Mouse (Mus musculus): ENCODE results near the gene Nfyc. TPM values are rescaled to one million over a fixed set of nuclear protein-coding genes. Genes with fewer than 3 reads are reported as not detected.

Nfyc gene
- total RNA-seq (2021) = 10 to 100 TPM; 68.2 to 73.5 TPM
- long read RNA-seq, experiment 1, transcript Nfyc-201 (10 exons, 1,932 nt) = major isoform, 28 of 58 reads
- long read RNA-seq, experiment 1, partial matches to known transcripts = 4 of 58 reads
- long read RNA-seq, experiment 1, other reads (novel, unspliced or antisense) = 24 of 58 reads
- long read RNA-seq, experiment 2, transcript Nfyc-201 (10 exons, 1,932 nt) = major isoform, 36 of 58 reads
- long read RNA-seq, experiment 2, partial matches to known transcripts = 11 of 58 reads
- long read RNA-seq, experiment 2, other reads (novel, unspliced or antisense) = 8 of 58 reads

DNA sequence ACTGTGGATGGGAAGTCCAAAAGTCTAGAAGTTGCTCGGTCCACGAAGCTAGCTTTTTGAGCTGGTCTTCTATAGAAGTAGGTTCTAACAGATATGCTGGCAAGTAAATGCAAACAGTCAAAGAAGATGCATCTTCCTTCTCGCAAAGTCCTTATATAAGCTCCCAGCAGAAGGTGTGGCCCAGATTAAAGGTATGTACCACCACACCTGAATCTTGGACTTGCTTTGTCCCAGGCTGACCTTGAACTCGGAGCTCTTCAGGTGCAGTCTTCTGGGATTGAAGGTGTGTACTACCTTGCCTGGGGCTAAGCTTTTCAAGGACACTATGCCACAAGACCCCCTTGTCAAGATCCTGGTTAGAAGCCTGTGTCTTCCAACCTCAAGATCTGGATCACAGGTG lies at the start of gene Nfyc:
Gene Nfyc, minus strand, starts transcription at position 101 of the 400 bp plus-strand sequence.
- no peak for DNase-seq (ENCODE audit: low spot score in 2 of 2)

DNA sequence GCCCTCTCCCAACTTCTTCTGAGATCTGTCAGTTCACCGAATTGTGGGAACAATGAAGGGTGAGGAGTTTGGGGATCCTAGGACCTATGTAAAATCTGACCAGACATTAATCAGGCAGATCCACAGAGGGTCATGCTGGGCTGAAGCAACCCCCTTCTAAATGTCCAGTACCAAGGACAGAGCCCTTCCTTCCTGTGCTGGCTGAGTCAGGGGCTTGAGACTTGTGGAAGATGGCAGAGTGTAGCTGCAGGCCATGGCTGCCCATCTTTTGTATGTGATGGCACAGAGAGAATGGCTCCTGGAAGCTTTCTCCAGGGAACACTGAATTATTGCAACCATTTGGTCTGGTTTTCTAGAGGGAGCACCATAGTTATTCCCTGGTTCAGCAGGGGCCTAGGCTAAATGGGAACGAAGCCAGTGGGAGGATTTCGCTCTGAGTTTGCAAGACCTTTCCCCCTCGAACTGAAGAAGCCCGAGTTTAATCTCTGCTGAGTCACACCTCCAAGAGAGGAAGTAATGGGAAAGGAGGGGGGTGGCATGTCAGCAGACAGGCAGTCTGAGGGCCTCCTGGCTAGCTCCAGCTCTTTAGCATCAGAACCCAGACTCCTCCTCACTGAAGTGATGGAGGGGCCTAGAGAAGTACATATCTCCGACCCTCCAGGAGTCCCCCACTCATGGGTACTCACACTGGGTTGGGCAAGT lies 49.5 kb upstream of the Nfyc start:
- DNase-seq (ENCODE audit: low spot score in 2 of 2) = no peak

DNA sequence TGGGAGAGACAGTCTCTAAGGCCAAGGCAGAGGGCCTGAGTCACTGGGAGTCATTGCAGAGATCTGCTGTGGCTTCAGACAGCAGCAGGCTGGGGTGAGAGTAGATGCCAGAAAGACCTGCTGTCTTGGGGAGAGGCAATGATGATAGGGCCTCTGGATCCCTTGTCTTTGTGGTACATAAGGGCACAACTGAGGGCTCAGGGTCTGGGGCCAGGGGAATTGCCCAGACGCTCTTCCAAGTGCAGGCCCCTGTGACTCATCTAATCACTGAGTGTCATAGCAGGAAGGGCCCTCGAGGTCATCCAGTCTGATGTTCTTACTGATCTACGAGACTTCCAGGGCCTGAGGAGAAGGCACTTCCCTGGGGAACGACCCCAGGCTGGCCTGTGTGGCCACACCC lies 48.0 kb upstream of the Nfyc start:
- no peak for DNase-seq (ENCODE audit: low spot score in 2 of 2)

- DNase-seq (ENCODE audit: low spot score in 2 of 2) = no peak
Observed at GRCm38 (mm10) chr4:120878728-120879127, 47.4 kb upstream of the Nfyc start.

GRCm38 (mm10) chr4:120875961-120876360 lies 44.6 kb upstream of the Nfyc start:
- DNase-seq (ENCODE audit: low spot score in 2 of 2) = no peak

- no peak for DNase-seq (ENCODE audit: low spot score in 2 of 2)
Observed at GRCm38 (mm10) chr4:120870262-120870748, 38.9 kb upstream of the Nfyc start.

DNA sequence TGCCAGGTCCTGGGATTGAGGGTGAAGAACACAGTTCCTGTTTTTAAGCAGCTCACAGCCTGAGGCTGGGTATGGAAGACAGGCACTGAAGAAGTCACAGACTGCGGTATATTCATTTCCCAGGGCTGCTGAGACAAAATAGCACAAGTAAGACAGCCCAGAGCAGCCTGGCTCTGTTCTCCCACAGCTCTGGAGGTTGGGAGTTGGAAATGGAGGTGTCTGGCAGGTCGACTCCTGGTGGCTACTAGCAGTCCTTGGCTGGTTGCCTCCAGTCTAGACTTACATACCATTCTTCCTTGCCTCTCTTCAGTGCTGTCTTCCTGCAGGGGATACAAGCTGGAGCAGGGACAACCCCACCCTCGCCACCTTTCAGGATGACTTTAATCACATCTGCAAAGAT lies 37.6 kb upstream of the Nfyc start:
- no peak for DNase-seq (ENCODE audit: low spot score in 2 of 2)

DNA sequence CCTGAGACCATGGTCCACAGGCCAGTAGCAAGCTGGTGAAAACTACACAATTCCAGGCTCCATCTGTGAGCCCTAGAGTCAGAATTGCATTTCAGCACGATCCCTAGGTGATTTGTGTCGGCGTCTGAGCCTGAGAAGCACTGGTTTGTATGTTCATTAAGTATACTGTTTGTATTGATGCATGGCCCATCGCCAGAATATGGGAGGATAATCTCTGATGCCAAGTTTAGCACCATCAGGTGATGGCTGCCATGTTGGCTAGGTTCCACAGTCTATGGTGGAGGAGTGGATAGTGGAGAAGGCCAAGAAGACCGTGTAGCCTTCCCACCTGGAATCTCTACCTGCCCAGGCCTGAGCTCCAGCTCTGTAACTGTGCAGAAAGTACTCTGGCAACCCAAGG lies 36.9 kb upstream of the Nfyc start:
- no peak for DNase-seq (ENCODE audit: low spot score in 2 of 2)

DNA sequence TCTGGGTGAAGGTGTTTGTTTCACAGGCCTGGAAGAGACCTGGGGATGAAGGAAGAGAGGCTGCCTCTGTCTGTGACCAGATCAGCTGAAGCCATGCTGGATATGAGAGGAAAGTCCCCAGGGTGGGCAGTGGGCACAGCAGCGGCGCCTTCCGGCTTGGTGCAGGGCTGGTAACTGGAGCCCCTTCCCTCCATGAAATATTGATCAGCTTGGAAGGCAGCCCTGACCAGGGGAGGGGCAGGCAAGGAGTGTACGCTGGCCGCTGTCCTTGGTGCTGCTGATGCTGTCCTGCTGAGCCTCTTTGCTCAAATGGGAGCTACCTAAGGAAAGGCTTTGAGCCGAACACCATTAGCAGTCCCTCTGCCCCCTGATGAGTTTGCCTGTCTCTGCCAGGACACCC lies 34.8 kb upstream of the Nfyc start:
- no peak for DNase-seq (ENCODE audit: low spot score in 2 of 2)

DNA sequence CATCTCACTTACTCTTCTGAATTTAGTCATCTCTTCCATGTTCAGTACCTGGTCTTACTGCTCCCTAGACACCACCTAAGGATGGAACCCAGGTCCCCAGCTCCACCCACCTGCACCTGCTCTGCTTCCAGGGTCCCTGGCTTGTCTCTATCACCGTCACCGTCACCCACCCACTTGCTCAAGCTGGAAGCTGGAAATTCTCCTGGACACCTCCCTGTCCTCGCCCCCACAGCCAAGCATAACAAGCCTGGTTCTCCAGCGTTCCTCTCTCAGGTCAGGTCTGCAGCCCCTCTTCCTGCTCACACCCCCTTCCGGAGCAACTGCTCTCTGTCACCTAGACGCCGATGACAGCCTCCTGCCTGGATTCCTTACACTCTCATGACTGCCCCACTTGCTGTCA lies 28.5 kb upstream of the Nfyc start:
- no peak for DNase-seq (ENCODE audit: low spot score in 2 of 2)

- DNase-seq (ENCODE audit: low spot score in 2 of 2) = no peak
Observed at GRCm38 (mm10) chr4:120856376-120856775, 25.0 kb upstream of the Nfyc start.

DNA sequence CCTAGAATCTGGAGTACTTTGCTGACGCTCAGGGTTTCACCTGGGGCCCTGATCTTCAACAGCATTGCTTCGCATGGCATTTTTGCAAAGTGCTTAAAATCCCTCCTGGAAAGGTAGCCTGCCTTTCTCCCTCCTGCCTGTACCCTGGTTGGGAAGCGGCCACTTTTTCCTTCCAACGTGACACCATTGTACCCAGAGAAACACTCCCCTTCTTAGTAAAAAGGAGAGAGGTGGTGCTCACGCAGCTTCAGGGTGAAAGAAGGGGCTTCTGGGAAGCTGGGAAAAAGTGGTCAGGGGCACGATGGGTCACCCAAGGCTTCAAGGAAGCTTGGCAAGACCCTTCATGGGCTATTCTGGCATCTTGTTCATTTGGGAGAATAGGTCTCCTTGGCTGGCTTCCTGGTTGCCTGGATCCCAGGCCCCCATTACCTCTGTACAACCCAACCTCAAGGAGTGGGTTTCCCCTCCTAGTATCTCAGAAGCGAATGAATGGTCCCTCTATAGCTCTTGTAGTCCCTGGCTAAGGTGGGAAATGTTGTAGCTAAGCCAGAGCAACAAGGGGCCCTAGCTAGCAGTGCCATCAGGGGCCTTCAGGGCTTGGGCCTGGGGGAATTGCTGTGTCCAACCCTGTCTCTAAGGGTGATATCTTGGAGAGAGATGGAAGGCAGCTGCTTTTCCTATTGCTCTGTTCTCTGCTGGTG lies 24.1 kb upstream of the Nfyc start:
- no peak for DNase-seq (ENCODE audit: low spot score in 2 of 2)

DNA sequence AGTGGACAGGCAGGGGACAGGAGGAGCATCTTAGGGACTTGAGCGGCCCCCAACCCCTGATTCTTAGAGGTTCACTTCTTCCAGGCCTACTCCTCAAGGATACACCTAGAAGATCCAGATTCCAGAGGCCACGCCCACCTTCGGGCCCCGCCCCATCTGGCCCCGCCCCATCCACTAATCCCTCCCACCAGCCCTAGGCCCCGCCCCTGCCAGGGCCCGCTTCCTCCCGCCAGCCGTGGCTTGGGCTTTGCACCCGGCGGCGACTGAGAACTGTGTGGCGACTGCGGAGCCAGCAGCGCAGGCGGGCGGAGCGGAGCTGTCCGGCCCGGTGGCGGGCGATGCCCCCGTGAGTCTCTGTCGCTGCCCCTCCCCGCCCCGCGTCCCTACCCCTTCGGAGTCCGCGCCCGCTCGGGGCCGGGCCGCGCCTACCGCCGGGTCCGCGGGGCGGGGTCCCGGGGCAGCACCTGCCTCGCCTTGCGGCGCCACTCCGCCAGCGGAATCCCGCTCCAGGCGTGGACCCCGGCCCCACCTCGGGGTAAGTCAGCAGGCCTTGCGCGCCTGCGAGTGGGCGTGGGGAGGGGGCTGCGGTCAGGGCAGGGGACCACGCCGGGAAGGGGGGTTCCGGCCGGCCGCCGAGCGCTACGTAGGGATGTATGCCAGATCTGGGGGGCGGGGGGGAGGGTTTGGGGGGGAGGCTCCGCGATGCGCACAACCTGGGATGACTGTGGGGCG lies 23.4 kb upstream of the Nfyc start, which contains the start of gene Rims3:
Gene Rims3, plus strand, starts transcription at position 229 of the 732 bp plus-strand sequence.
- peak; percentile 17 to 30 for DNase-seq (ENCODE audit: low spot score in 2 of 2)

DNA sequence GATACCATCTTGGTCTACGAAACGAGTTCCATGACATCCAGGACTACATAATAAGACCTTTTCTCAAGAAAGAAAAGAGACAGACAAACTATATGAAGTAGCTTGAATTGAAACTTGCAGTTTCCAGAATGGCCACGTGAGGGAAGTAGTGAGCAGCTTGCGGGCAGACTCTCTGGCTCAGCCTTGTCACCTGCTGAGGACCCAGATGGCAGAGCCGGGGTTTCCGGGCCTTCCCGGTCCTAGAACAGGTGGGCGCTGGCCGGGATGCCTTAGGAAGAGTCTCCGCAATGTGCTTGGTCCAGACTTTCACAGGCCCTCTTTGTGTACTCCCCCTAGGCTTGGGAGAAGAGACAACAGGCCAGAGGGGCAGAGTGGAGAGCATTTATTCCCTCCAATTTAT lies 19.6 kb upstream of the Nfyc start:
- peak; percentile 19 to 20 for DNase-seq (ENCODE audit: low spot score in 2 of 2)

DNA sequence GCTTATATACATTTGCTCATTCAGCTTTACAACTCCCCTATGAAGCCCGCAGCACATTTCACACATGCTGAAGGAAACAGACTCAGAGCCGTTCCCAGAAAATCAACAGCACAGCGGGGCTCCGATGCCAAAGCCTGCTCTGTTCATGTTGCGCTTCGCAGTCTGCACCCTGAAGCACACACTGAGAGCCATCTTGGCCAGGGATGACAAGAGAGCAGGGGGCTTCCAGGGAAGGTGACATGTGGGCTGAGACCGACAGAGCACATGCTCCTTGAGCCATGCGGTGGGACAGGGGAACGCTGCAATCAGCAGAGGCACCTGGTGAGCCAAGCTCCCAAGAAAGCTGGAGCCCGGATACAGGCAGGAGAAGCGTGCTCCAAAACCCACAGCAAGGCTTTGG lies 18.1 kb upstream of the Nfyc start:
- DNase-seq (ENCODE audit: low spot score in 2 of 2) = no peak

- no peak for DNase-seq (ENCODE audit: low spot score in 2 of 2)
Observed at GRCm38 (mm10) chr4:120848909-120849308, 17.5 kb upstream of the Nfyc start.

- DNase-seq (ENCODE audit: low spot score in 2 of 2) = no peak
Observed at GRCm38 (mm10) chr4:120845098-120845497, 13.7 kb upstream of the Nfyc start.

GRCm38 (mm10) chr4:120844423-120845082 lies 13.2 kb upstream of the Nfyc start:
- DNase-seq (ENCODE audit: low spot score in 2 of 2) = no peak

DNA sequence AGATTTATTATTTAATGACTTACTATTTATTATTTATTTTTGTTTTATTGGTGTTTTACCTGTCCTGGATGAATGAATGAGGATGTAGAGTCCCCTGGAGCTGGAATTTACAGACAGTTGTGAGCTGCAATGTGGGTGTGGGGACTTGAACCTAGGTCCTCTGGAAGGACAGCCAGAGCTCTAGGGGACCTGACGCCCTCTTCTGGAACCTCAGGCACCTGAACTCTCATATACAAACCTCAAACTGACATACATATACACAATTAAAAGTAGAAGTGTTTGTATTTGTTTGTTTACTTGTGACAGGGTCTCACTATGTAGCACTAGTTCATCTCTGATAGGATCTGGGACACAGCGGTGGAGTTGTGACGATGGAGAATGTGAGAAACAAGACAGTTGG lies 10.0 kb upstream of the Nfyc start:
- no peak for DNase-seq (ENCODE audit: low spot score in 2 of 2)

DNA sequence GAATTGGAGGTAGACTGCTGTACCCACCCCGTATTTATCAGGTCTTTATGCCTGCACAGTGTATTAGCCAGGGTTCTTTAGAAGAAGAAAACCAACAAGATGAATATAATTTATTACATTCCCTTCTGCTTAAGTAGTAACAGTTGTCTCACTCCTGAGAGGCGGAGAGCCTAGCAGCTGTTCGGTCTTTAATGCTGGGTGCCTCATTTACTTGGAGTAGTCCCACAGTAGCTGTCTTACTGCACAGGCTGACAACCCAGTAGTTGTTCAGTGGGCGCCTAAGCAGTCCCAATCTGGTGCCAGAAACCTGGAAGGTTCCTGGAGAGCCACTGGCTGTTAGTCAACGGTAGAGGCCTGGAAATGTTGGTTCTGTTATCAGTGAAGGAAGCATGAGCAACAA lies 605 bp downstream of the Nfyc start:
- DNase-seq (ENCODE audit: low spot score in 2 of 2) = no peak

DNA sequence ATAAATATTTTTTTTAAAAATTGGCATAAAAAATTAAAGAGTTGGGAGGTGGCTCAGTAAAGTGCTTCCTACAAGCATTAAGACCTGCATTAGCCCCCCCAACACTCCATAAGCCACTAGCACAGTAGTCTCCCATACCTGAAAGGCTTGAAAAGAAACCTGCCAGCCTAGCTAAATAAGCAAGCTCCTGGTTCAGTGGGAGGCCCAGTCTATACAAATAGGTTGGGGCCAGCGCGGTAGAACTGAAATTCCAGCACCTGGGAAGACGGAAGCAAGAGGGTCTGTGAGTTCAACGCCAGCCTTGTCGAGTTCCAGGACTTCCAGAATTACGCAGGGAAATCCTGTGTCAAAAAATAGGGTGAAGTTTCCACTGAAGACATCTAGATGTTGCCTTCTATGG lies 5.0 kb downstream of the Nfyc start:
- DNase-seq (ENCODE audit: low spot score in 2 of 2) = no peak
